Mouse (Mus musculus): Measurements from ENCODE around the gene Mctp2.

DNA sequence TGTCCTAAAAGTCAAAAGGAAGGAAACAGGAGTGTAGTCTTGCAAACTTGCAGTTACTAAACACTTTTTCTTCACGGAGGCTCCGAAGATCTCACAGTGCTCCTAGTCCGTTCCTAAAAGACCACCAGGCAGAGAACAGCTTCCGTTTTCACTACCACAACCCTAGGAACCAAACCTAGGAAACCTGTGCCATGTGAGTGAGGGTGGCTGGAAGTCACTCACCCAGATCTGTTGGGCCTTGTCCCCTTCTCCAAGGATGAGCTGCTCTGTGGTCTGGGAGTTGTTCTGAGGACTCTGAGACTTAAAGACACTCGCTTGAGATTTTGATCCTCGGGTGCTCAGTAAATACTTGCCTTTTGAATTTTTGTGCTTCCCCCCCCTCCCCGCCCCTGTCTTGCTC lies 439 bp upstream of the Mctp2 start:
- TF ChIP-seq POLR2A (IDR thresholded peaks at IDR 0.05; ENCODE audit: control insufficient read depth, low read depth, low read length): no peak
- no peak for TF ChIP-seq CTCF (IDR thresholded peaks at IDR 0.05; ENCODE audit: control insufficient read depth, insufficient read depth, insufficient replicate concordance, low read depth, low read length)

All from testis, adult 2 months (tissue).